Mouse (Mus musculus) myocyte (in vitro differentiated cells): Measurements from ENCODE around the gene Zfp523. TPM values are rescaled to one million over a fixed set of nuclear protein-coding genes. Genes with fewer than 3 reads are reported as not detected.

Source experiments
- H3K27me3 ChIP-seq: one replicate; pipeline ENCODE4 v1.6.1; 2011; ENCODE audit not compliant: control insufficient read depth, insufficient read depth, insufficient read length
- H3K36me3 ChIP-seq: one replicate; pipeline ENCODE4 v1.6.1; 2011; ENCODE audit not compliant: control insufficient read depth, insufficient read depth
- H3K4me2 ChIP-seq: one replicate; pipeline ENCODE4 v1.6.1; 2011; ENCODE audit warnings: low read depth, control low read depth
- H3K4me3 ChIP-seq: one replicate; pipeline ENCODE4 v1.5.1; 2011; ENCODE audit warnings: mild to moderate bottlenecking, control low read depth, moderate library complexity
- H3K79me2 ChIP-seq: one replicate; pipeline ENCODE4 v1.6.1; 2011; ENCODE audit not compliant: control insufficient read depth, insufficient read depth
- H3ac ChIP-seq: one replicate; pipeline ENCODE4 v1.6.1; 2011; ENCODE audit not compliant: control insufficient read depth, insufficient read length
- CEBPB ChIP-seq: IDR thresholded peaks from 2 replicates; pipeline ENCODE4 v1.6.1; 2011; ENCODE audit warnings: mild to moderate bottlenecking, moderate library complexity; ENCODE audit not compliant: poor library complexity, insufficient read depth, severe bottlenecking
- E2F4 ChIP-seq: IDR thresholded peaks from one replicate; pipeline ENCODE4 v1.6.1; 2011; ENCODE audit warnings: mild to moderate bottlenecking, control low read depth, moderate library complexity; ENCODE audit not compliant: insufficient read depth
- MAX ChIP-seq: IDR thresholded peaks from one replicate; pipeline ENCODE4 v1.6.1; 2011; ENCODE audit warnings: low read depth, mild to moderate bottlenecking, control low read depth
- MYOD1 ChIP-seq, 3 experiments: IDR thresholded peaks; one replicate each; pipeline ENCODE4 v1.6.1; 2011; ENCODE audit warnings: control low read depth in 2 of 3, low read depth in 2 of 3, mild to moderate bottlenecking in 2 of 3, moderate library complexity in 1 of 3; ENCODE audit not compliant: insufficient read length in 2 of 3, control insufficient read depth in 1 of 3
- MYOG ChIP-seq, 3 experiments: IDR thresholded peaks; one replicate each; pipeline ENCODE4 v1.6.1; 2011; ENCODE audit warnings: control low read depth in 2 of 3, low read depth in 2 of 3, mild to moderate bottlenecking in 2 of 3; ENCODE audit not compliant: insufficient read length in 2 of 3, control insufficient read depth in 1 of 3, insufficient read depth in 1 of 3
- POLR2A ChIP-seq: IDR thresholded peaks from one replicate; pipeline ENCODE4 v1.6.1; 2011; ENCODE audit warnings: low read depth, mild to moderate bottlenecking, control low read depth, moderate library complexity; ENCODE audit not compliant: insufficient read length
- POLR2AphosphoS2 ChIP-seq: IDR thresholded peaks from one replicate; pipeline ENCODE4 v1.6.1; 2011; ENCODE audit warnings: low read depth, control low read depth; ENCODE audit not compliant: insufficient read length
- REST ChIP-seq: IDR thresholded peaks from one replicate; pipeline ENCODE4 v1.6.1; 2011; ENCODE audit warnings: mild to moderate bottlenecking, control low read depth, moderate library complexity; ENCODE audit not compliant: insufficient read depth, insufficient read length
- SRF ChIP-seq: IDR thresholded peaks from one replicate; pipeline ENCODE4 v1.6.1; 2011; ENCODE audit warnings: low read depth; ENCODE audit not compliant: control insufficient read depth, insufficient read length
- TCF12 ChIP-seq: IDR thresholded peaks from one replicate; pipeline ENCODE4 v1.6.1; 2011; ENCODE audit warnings: mild to moderate bottlenecking, control low read depth; ENCODE audit not compliant: poor library complexity, insufficient read depth, severe bottlenecking
- TCF3 ChIP-seq: IDR thresholded peaks from one replicate; pipeline ENCODE4 v1.6.1; 2011; ENCODE audit warnings: low read depth, control low read depth; ENCODE audit not compliant: insufficient read length
- USF1 ChIP-seq: IDR thresholded peaks from one replicate; pipeline ENCODE4 v1.6.1; 2011; ENCODE audit warnings: low read depth, mild to moderate bottlenecking, control low read depth, moderate library complexity
- polyA plus RNA-seq: library from polyadenylated mRNA; unstranded; fragments of >200 nt; fragmentation: generic; extraction: Trizol; gene quantifications from one replicate; pipeline ENCODE4 v1.2.1, GENCODE M21; 2012; ENCODE audit warnings: missing spikeins

Zfp523 gene
- polyA plus RNA-seq, 1 experiment = 32.8 TPM

GRCm38 (mm10) chr17:28172690-28173089, 4.2 kb upstream of the Zfp523 start:
- Histone ChIP-seq H3K79me2 (no peaks in the 10 kb centered on the region), H3K36me3 (no peaks in the 10 kb centered on the region), H3K4me2 (no peak overlapping the region), H3K4me3 (no peak overlapping the region), H3ac (no peak overlapping the region), H3K27me3 (peaks cover 2% of the 10 kb centered on the region)
- TF ChIP-seq POLR2AphosphoS2 (no peak), USF1 (no peak), TCF12 (no peak), SRF (no peak), TCF3 (no peak), MYOD1 (IDR thresholded peaks at IDR 0.05; ENCODE audit: control insufficient read depth in 1 of 3, insufficient read length in 2 of 3, low read depth in 2 of 3) (no peak), POLR2A (no peak), MAX (no peak), MYOG (IDR thresholded peaks at IDR 0.05; ENCODE audit: control insufficient read depth in 1 of 3, insufficient read depth in 1 of 3, insufficient read length in 2 of 3, low read depth in 2 of 3) (no peak), E2F4 (no peak), REST (no peak), CEBPB (no peak)

- Histone ChIP-seq H3K4me3 (peak overlapping the region; percentile 57), H3K4me2 (peak overlapping the region; percentile 93), H3K79me2 (no peaks in the 10 kb centered on the region), H3K36me3 (no peaks in the 10 kb centered on the region), H3ac (peak overlapping the region; percentile 92), H3K27me3 (no peaks in the 10 kb centered on the region)
- TF ChIP-seq SRF (no peak), MAX (no peak), MYOD1 (IDR thresholded peaks at IDR 0.05; ENCODE audit: control insufficient read depth in 1 of 3, insufficient read length in 2 of 3, low read depth in 2 of 3) (no peak), E2F4 (no peak), TCF3 (no peak), REST (no peak), POLR2AphosphoS2 (no peak), CEBPB (no peak), TCF12 (no peak), USF1 (no peak), POLR2A (no peak), MYOG (IDR thresholded peaks at IDR 0.05; ENCODE audit: control insufficient read depth in 1 of 3, insufficient read depth in 1 of 3, insufficient read length in 2 of 3, low read depth in 2 of 3) (no peak)
These were observed 664 bp downstream of the Zfp523 start for GRCm38 (mm10) chr17:28177540-28178046.

GRCm38 (mm10) chr17:28180331-28180730, 3.4 kb downstream of the Zfp523 start:
- Histone ChIP-seq H3ac (no peak overlapping the region), H3K4me2 (no peak overlapping the region), H3K36me3 (no peaks in the 10 kb centered on the region), H3K4me3 (no peak overlapping the region), H3K79me2 (no peaks in the 10 kb centered on the region), H3K27me3 (no peaks in the 10 kb centered on the region)
- TF ChIP-seq POLR2A = no peak
- TF ChIP-seq MAX = no peak
- TF ChIP-seq TCF3 = no peak
- no peak for TF ChIP-seq SRF
- TF ChIP-seq CEBPB = no peak
- TF ChIP-seq TCF12 = no peak
- no peak for TF ChIP-seq REST
- no peak for TF ChIP-seq MYOD1 (IDR thresholded peaks at IDR 0.05; ENCODE audit: control insufficient read depth in 1 of 3, insufficient read length in 2 of 3, low read depth in 2 of 3)
- TF ChIP-seq POLR2AphosphoS2 = no peak
- no peak for TF ChIP-seq MYOG (IDR thresholded peaks at IDR 0.05; ENCODE audit: control insufficient read depth in 1 of 3, insufficient read depth in 1 of 3, insufficient read length in 2 of 3, low read depth in 2 of 3)
- TF ChIP-seq USF1 = no peak
- TF ChIP-seq E2F4 = no peak

- no peaks in the 10 kb centered on the region for H3K36me3 ChIP-seq
- TF ChIP-seq TCF3 (no peak), MYOD1 (IDR thresholded peaks at IDR 0.05; ENCODE audit: control insufficient read depth in 1 of 3, insufficient read length in 2 of 3, low read depth in 2 of 3) (no peak), POLR2AphosphoS2 (no peak), CEBPB (no peak), MYOG (IDR thresholded peaks at IDR 0.05; ENCODE audit: control insufficient read depth in 1 of 3, insufficient read depth in 1 of 3, insufficient read length in 2 of 3, low read depth in 2 of 3) (no peak), USF1 (no peak), POLR2A (no peak), SRF (no peak), REST (no peak), TCF12 (no peak), MAX (no peak)
- H3ac ChIP-seq = no peak overlapping the region
- H3K4me3 ChIP-seq = no peak overlapping the region
- no peaks in the 10 kb centered on the region for H3K27me3 ChIP-seq
- no peaks in the 10 kb centered on the region for H3K79me2 ChIP-seq
- H3K4me2 ChIP-seq = no peak overlapping the region
These were observed 4.0 kb downstream of the Zfp523 start for GRCm38 (mm10) chr17:28180783-28181544.
